Mouse (Mus musculus) stomach, embryonic 15.5 days (tissue): ENCODE data around the gene Actrt1. TPM values are rescaled to one million over a fixed set of nuclear protein-coding genes. Genes with fewer than 3 reads are reported as not detected.

Experiments used
- ATAC-seq: fragments of 200-750 bp; cut with Nextera tagmentation; 2 replicates; pipeline ENCODE4 v1.8.0; 2017; ENCODE audit warnings: low read depth, moderate number of reproducible peaks, moderate TSS enrichment; ENCODE audit not compliant: insufficient read depth, low FRiP score
- H3K27ac ChIP-seq: fragments of 300-500 bp; sonication (generic); 2 replicates; pipeline ENCODE4 v1.5.1; 2015; ENCODE audit warnings: mild to moderate bottlenecking, inconsistent platforms
- H3K27me3 ChIP-seq: fragments of 300-500 bp; sonication (generic); replicated peaks from 2 replicates; pipeline ENCODE4 v1.6.1; 2015; ENCODE audit warnings: inconsistent platforms
- H3K36me3 ChIP-seq: fragments of 300-500 bp; sonication (generic); 2 replicates; pipeline ENCODE4 v1.6.1; 2015; ENCODE audit warnings: inconsistent platforms
- H3K4me1 ChIP-seq: fragments of 300-500 bp; sonication (generic); 2 replicates; pipeline ENCODE4 v1.6.1; 2015; ENCODE audit warnings: inconsistent platforms
- H3K4me2 ChIP-seq: fragments of 300-500 bp; sonication (generic); 2 replicates; pipeline ENCODE4 v1.6.1; 2015; ENCODE audit warnings: mild to moderate bottlenecking, inconsistent platforms
- H3K4me3 ChIP-seq: fragments of 300-500 bp; sonication (generic); replicated peaks from 2 replicates; pipeline ENCODE4 v1.5.1; 2015; ENCODE audit warnings: inconsistent platforms
- H3K9ac ChIP-seq: fragments of 300-500 bp; sonication (generic); 2 replicates; pipeline ENCODE4 v1.6.1; 2015; ENCODE audit warnings: inconsistent platforms
- H3K9me3 ChIP-seq: fragments of 300-500 bp; sonication (generic); 2 replicates; pipeline ENCODE4 v1.6.1; 2016; ENCODE audit warnings: inconsistent platforms
- WGBS: fragments of 180-500 bp; shearing (Covaris S2); methylation state at CpG from one replicate; pipeline ENCODE4 v1.1.7; 2015; 5-methylcytosine and 5-hydroxymethylcytosine counted together
- polyA plus RNA-seq: library from polyadenylated mRNA; unstranded; fragments of >200 nt; fragmentation: Nextera tagmentation; extraction: Ambion mirVana; gene quantifications from 2 replicates; pipeline ENCODE4 v1.2.1, GENCODE M21; 2015

Actrt1 gene
- not detected in 2 replicates for polyA plus RNA-seq

DNA sequence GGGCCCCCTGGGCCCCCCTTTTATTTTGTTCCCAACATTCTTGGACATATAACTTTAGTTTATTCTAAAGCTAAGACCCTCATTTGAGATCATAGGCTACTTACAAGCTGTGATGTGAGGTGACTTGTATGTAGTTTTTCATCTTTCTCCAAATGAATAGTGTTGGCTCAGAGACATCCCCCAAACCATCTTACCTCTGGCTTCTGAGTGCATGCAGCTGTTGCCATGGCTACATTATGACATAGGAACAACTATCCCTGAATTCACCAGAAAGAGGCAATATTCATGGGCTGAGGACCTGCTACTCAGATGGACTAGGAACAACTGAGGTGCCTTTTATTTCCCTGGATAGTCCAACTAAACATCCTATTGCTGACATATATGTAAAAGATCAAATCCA lies at the start of gene Actrt1:
Gene Actrt1, plus strand, starts transcription at position 301 of the 400 bp plus-strand sequence.
- Histone ChIP-seq H3K36me3 (no peaks in the 10 kb centered on the region), H3K4me1 (no peaks in the 10 kb centered on the region), H3K27ac (no peak within 1 kb of the TSS), H3K4me3 (no peak within 1 kb of the TSS), H3K27me3 (no peaks in the 10 kb centered on the region), H3K9me3 (no peaks in the 10 kb centered on the region), H3K9ac (no peak within 1 kb of the TSS), H3K4me2 (no peak within 1 kb of the TSS)
- ATAC-seq = no peak

DNA sequence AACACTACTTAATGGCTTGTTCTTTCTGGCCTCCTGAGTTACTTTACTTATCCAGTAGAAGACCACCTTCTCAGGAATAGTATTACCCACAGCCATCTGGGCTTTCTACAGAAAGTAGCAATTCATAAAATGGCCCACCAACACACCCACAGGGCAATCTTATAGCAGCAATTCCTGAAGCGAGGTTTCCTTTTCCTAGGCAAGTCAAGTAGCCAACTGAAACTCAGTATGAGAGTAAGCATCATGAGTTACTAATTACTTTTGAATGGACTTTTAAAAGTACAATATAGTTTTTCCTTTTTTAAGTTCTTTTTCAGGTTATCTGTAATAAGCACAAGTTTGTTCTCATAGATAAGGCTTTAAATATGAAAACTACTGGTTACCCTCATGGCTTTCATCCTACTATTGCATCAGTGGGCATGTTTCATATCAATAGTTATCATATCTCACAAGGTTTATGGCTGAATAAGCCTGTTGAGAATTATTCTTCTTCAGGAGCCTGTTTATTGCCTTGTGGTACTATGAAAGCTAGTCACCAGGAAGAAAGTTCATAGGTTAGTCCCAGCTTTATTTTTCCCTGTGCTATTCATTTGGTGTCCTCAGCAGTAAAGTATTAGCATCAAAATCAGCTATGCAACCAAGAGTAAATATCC lies 2.8 kb downstream of the Actrt1 start:
- no peaks in the 10 kb centered on the region for H3K4me1 ChIP-seq
- no peak overlapping the region for H3K4me3 ChIP-seq
- no peak overlapping the region for H3K9ac ChIP-seq
- no peaks in the 10 kb centered on the region for H3K9me3 ChIP-seq
- no peak overlapping the region for H3K27ac ChIP-seq
- no peak for ATAC-seq
- no peaks in the 10 kb centered on the region for H3K27me3 ChIP-seq
- no peak overlapping the region for H3K4me2 ChIP-seq
- H3K36me3 ChIP-seq = no peaks in the 10 kb centered on the region
- WGBS = 70% methylated on average over 1 of the region's 1 CpGs
